Mouse (Mus musculus) adipocyte (in vitro differentiated cells): Measurements from ENCODE around the gene Ppp1r8.

Experiments used
- DNase-seq: peaks from one replicate; pipeline ENCODE4 v3.0.0-alpha.2; 2016; ENCODE audit warnings: low spot score

Gene Ppp1r8

DNA sequence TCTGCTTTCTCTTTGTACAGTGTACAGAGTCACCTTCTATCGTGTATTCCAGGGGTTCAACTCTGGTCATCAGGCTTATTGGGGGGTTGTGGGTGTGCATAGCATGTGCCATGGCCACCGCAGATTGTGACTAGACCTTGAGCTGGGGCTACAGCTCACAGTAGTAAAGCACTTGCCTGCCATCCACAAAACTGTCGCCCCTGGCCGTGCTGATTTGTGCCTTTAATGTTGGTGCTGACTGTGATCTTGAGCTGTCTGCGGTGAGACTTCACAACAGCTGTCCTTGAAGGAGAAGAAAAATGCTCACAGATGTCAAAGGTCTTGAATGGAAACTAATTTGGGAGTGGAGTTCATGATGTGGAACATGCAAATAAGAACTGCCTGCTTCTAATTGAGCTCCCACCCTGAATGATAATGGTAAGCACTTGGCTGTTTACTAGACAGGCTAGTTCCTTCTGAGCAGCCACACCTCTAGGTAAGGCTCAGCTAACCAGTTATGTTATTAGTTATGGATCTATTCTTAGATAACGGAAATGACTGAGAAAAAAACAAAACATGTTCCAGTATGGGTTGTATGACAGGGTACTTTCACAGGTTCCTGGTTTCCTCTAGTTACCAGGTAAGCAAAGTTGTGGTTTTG lies 64.3 kb downstream of the Ppp1r8 start:
- no peak for DNase-seq
